Mouse (Mus musculus): ENCODE data around the gene Eif4e1b.

The Eif4e1b gene

GRCm38 (mm10) chr13:54783698-54784097 lies at the start of gene Eif4e1b:
Gene Eif4e1b, plus strand, starts transcription at chr13:54783998.
- no peak for DNase-seq

- DNase-seq: no peak
Observed at GRCm38 (mm10) chr13:54736931-54737330, 46.9 kb upstream of the Eif4e1b start.

- peak; percentile 38 for DNase-seq
Observed at GRCm38 (mm10) chr13:54737488-54738212, 46.1 kb upstream of the Eif4e1b start.

- DNase-seq: peak; percentile 12
Observed at GRCm38 (mm10) chr13:54738213-54738601, 45.6 kb upstream of the Eif4e1b start.

- no peak for DNase-seq
Observed at GRCm38 (mm10) chr13:54746110-54746509, 37.7 kb upstream of the Eif4e1b start.

- DNase-seq: no peak
Observed at GRCm38 (mm10) chr13:54746896-54747295, 36.9 kb upstream of the Eif4e1b start.

GRCm38 (mm10) chr13:54748190-54748589 lies 35.6 kb upstream of the Eif4e1b start:
- no peak for DNase-seq

GRCm38 (mm10) chr13:54748721-54749060 lies 35.1 kb upstream of the Eif4e1b start:
- DNase-seq: no peak

GRCm38 (mm10) chr13:54749061-54749863 lies 34.5 kb upstream of the Eif4e1b start:
- DNase-seq: peak; percentile 70

GRCm38 (mm10) chr13:54749864-54750411 lies 33.9 kb upstream of the Eif4e1b start, which contains the start of gene Gprin1:
Gene Gprin1, minus strand, starts transcription at chr13:54749874.
- DNase-seq: no peak

- peak; percentile 70 for DNase-seq
Observed at GRCm38 (mm10) chr13:54750699-54751098, 33.1 kb upstream of the Eif4e1b start.

- DNase-seq: no peak
Observed at GRCm38 (mm10) chr13:54752656-54753055, 31.1 kb upstream of the Eif4e1b start.

- no peak for DNase-seq
Observed at GRCm38 (mm10) chr13:54753733-54754132, 30.1 kb upstream of the Eif4e1b start.

GRCm38 (mm10) chr13:54754169-54755080 lies 29.4 kb upstream of the Eif4e1b start:
- no peak for DNase-seq

GRCm38 (mm10) chr13:54755201-54755830 lies 28.5 kb upstream of the Eif4e1b start:
- DNase-seq: no peak

- no peak for DNase-seq
Observed at GRCm38 (mm10) chr13:54756156-54756712, 27.6 kb upstream of the Eif4e1b start.

- DNase-seq: no peak
Observed at GRCm38 (mm10) chr13:54757093-54757830, 26.5 kb upstream of the Eif4e1b start.

GRCm38 (mm10) chr13:54758045-54758755 lies 25.6 kb upstream of the Eif4e1b start:
- peak; percentile 91 for DNase-seq

- no peak for DNase-seq
Observed at GRCm38 (mm10) chr13:54758756-54759470, 24.9 kb upstream of the Eif4e1b start.

- no peak for DNase-seq
Observed at GRCm38 (mm10) chr13:54759496-54759895, 24.3 kb upstream of the Eif4e1b start.

Data from kidney, postnatal 10 days (tissue).